Mouse (Mus musculus): ENCODE data around the gene Nrp1. TPM values are rescaled to one million over a fixed set of nuclear protein-coding genes. Genes with fewer than 3 reads are reported as not detected.

The Nrp1 gene
- polyA plus RNA-seq, 1 experiment from 2014 or later, result 121 TPM

DNA sequence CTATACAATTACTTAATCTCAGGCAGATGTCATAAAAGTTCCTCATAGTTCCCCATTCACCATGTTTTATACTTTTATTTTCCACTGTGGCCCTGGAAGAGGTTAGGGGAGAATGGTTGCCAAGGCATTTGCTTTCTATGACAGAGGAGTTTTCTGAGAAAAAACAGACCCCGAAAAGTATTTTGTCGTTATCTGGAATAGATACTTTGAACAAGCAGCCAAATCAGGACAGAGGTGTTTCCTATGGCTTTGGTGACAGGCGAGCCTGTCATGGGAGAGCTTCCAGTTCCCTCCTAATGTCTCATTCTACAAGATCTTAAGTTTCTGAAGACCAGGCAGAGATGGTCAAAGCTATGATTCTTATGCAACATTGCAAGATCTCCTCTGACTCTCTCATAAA, 13.4 kb downstream of the Nrp1 start:
- 19% methylated on average over 3 of the region's 3 CpGs for WGBS
- H3K9ac ChIP-seq, result no peak overlapping the region
- H3K9me3 ChIP-seq, result no peaks in the 10 kb centered on the region
- H3K36me3 ChIP-seq, result peaks cover 60% of the 10 kb centered on the region
- H3K27me3 ChIP-seq (replicated peaks), result no peaks in the 10 kb centered on the region
- ATAC-seq (ENCODE audit: extremely low read depth, insufficient number of reproducible peaks, low FRiP score, low TSS enrichment), result no peak; the same call in 1 of the 2 replicates
- H3K4me1 ChIP-seq, result peaks cover 95% of the 10 kb centered on the region
- H3K4me2 ChIP-seq, result peak overlapping the region; percentile 31
- no peak overlapping the region for H3K4me3 ChIP-seq
- H3K27ac ChIP-seq (replicated peaks), result peak overlapping the region; percentile 84

GRCm38 (mm10) chr8:128372724-128373123, 14.3 kb downstream of the Nrp1 start:
- H3K36me3 ChIP-seq, result peaks cover 60% of the 10 kb centered on the region
- no peaks in the 10 kb centered on the region for H3K27me3 ChIP-seq (replicated peaks)
- WGBS, result 66% methylated on average over 5 of the region's 5 CpGs
- no peaks in the 10 kb centered on the region for H3K9me3 ChIP-seq
- H3K4me3 ChIP-seq, result no peak overlapping the region
- peak overlapping the region; percentile 51 for H3K27ac ChIP-seq (replicated peaks)
- no peak overlapping the region for H3K9ac ChIP-seq
- peaks cover 96% of the 10 kb centered on the region for H3K4me1 ChIP-seq
- ATAC-seq (ENCODE audit: extremely low read depth, insufficient number of reproducible peaks, low FRiP score, low TSS enrichment), result no peak
- peak overlapping the region; percentile 2; the same call in 1 of the 2 replicates for H3K4me2 ChIP-seq

DNA sequence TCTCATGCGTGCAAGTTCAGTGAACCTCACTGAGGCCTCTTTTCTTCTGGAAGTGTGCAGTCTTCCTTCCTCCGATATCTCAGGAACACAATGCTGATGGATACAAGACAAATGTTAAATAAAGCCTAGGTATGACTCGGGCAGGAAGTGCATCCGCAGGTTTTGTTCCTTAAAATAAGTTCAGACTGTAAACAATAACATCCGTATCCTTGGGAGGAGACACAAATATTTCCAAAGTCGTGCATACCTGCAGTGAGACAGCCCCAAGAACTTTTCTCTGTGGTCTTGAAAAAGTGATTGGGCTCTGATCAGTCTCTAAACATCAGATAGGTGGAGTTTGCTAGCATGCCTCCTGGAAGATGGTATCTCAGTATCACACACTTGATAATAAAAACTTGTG, 15.0 kb downstream of the Nrp1 start:
- Histone ChIP-seq H3K9me3 (no peaks in the 10 kb centered on the region), H3K4me2 (no peak overlapping the region), H3K4me3 (no peak overlapping the region), H3K27ac (replicated peaks) (peak overlapping the region; percentile 51), H3K36me3 (peaks cover 63% of the 10 kb centered on the region), H3K9ac (no peak overlapping the region), H3K4me1 (peaks cover 100% of the 10 kb centered on the region), H3K27me3 (replicated peaks) (no peaks in the 10 kb centered on the region)
- WGBS, result 70% methylated on average over 6 of the region's 6 CpGs
- ATAC-seq (ENCODE audit: extremely low read depth, insufficient number of reproducible peaks, low FRiP score, low TSS enrichment), result no peak

- Histone ChIP-seq H3K27ac (replicated peaks) (0 out of 2 replicates have a peak overlapping the region, but pooled peaks have one; percentile 12), H3K9ac (0 out of 2 replicates have a peak overlapping the region, but pooled peaks have one; percentile 37), H3K36me3 (peaks cover 46% of the 10 kb centered on the region), H3K4me1 (peaks cover 92% of the 10 kb centered on the region), H3K4me3 (no peak overlapping the region), H3K27me3 (replicated peaks) (no peaks in the 10 kb centered on the region), H3K9me3 (no peaks in the 10 kb centered on the region), H3K4me2 (no peak overlapping the region)
- WGBS, result 49% methylated on average over 4 of the region's 4 CpGs
- ATAC-seq (ENCODE audit: extremely low read depth, insufficient number of reproducible peaks, low FRiP score, low TSS enrichment), result no peak
These were observed 16.9 kb downstream of the Nrp1 start for GRCm38 (mm10) chr8:128375291-128375690.

- H3K27me3 ChIP-seq (replicated peaks), result no peaks in the 10 kb centered on the region
- 0 out of 2 replicates have a peak, but pooled peaks cover 7% of the 10 kb centered on the region for H3K36me3 ChIP-seq
- H3K9ac ChIP-seq, result no peak overlapping the region
- WGBS, result 38% methylated on average over 3 of the region's 3 CpGs
- H3K4me3 ChIP-seq, result no peak overlapping the region
- peaks cover 76% of the 10 kb centered on the region for H3K4me1 ChIP-seq
- peak overlapping the region; percentile 22; the same call in 1 of the 2 replicates for H3K4me2 ChIP-seq
- H3K27ac ChIP-seq (replicated peaks), result peak overlapping the region; percentile 79
- no peak for ATAC-seq (ENCODE audit: extremely low read depth, insufficient number of reproducible peaks, low FRiP score, low TSS enrichment)
- H3K9me3 ChIP-seq, result no peaks in the 10 kb centered on the region
These were observed 24.8 kb downstream of the Nrp1 start for GRCm38 (mm10) chr8:128383176-128383575.

GRCm38 (mm10) chr8:128384366-128384765, 26.0 kb downstream of the Nrp1 start:
- no peak for ATAC-seq (ENCODE audit: extremely low read depth, insufficient number of reproducible peaks, low FRiP score, low TSS enrichment)
- no peak overlapping the region for H3K4me2 ChIP-seq
- peaks cover 79% of the 10 kb centered on the region for H3K4me1 ChIP-seq
- no peak overlapping the region for H3K4me3 ChIP-seq
- 0 out of 2 replicates have a peak, but pooled peaks cover 5% of the 10 kb centered on the region for H3K36me3 ChIP-seq
- H3K27ac ChIP-seq (replicated peaks), result peak overlapping the region; percentile 79
- no peaks in the 10 kb centered on the region for H3K27me3 ChIP-seq (replicated peaks)
- WGBS, result 61% methylated on average over 2 of the region's 2 CpGs
- no peak overlapping the region for H3K9ac ChIP-seq
- no peaks in the 10 kb centered on the region for H3K9me3 ChIP-seq

- no peak overlapping the region for H3K4me2 ChIP-seq
- peak overlapping the region; percentile 10; the same call in 1 of the 2 replicates for H3K27ac ChIP-seq (replicated peaks)
- no peak for ATAC-seq (ENCODE audit: extremely low read depth, insufficient number of reproducible peaks, low FRiP score, low TSS enrichment)
- no peak overlapping the region for H3K4me3 ChIP-seq
- H3K36me3 ChIP-seq, result 0 out of 2 replicates have a peak, but pooled peaks cover 5% of the 10 kb centered on the region
- H3K9me3 ChIP-seq, result no peaks in the 10 kb centered on the region
- 69% methylated on average over 5 of the region's 5 CpGs for WGBS
- H3K9ac ChIP-seq, result no peak overlapping the region
- peaks cover 84% of the 10 kb centered on the region for H3K4me1 ChIP-seq
- no peaks in the 10 kb centered on the region for H3K27me3 ChIP-seq (replicated peaks)
These were observed 26.5 kb downstream of the Nrp1 start for GRCm38 (mm10) chr8:128384921-128385332.

DNA sequence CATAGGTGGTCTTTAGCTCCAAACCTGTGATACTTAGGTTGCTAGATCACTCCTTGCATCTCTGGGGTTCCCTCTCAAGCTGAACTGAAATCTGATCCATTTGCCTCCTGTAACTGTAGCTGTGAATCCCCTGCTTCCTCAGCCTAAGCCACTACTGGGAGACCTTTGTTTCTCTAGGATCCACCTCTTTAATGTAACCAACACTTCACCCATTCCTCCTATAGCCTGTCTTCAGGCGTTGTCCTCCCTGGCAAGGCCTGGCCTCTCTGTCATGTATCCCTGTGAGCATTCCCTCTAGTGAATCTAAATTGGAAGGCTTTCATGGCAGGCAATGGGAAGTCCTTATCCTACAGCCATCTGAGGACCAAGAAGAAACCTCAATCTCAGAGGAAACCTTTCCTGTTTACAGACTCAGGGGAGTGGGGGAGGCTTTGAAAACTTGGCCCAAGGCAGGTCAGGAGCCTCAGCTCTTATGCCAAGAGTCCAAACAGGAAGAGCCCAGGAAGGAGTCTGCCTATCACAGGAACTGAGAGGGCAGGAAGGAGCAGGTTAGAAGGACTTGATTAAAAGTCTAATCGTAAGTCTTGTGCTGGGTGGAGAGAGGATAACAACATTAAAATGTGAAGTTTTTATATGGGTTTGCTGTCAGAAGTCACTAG, 28.7 kb downstream of the Nrp1 start:
- WGBS, result 34% methylated on average over 2 of the region's 2 CpGs
- no peak overlapping the region for H3K4me2 ChIP-seq
- ATAC-seq (ENCODE audit: extremely low read depth, insufficient number of reproducible peaks, low FRiP score, low TSS enrichment), result no peak; the same call in 1 of the 2 replicates
- H3K4me3 ChIP-seq, result no peak overlapping the region
- no peak overlapping the region for H3K9ac ChIP-seq
- peak overlapping the region; percentile 74 for H3K27ac ChIP-seq (replicated peaks)
- no peaks in the 10 kb centered on the region for H3K9me3 ChIP-seq
- 0 out of 2 replicates have a peak, but pooled peaks cover 5% of the 10 kb centered on the region for H3K36me3 ChIP-seq
- H3K4me1 ChIP-seq, result peaks cover 89% of the 10 kb centered on the region
- no peaks in the 10 kb centered on the region for H3K27me3 ChIP-seq (replicated peaks)

DNA sequence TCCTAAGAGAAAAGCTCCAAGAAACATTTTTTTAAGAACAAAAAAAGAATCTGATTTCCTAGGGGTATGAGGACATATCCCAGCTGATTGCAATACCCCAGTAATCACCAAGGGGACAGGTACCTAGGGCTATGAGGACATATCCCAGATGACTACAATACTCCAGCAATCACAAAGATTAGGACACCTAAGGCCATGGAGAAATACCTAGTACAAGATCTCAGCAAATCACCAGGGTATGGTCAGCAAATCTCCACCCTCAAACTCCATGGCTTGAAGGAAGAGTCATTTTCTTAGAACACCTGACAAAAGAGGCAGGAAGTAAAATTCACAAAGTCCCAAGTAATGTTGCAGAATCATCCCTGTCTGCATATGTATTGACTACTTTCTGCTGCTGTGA, 32.4 kb downstream of the Nrp1 start:
- Histone ChIP-seq H3K9ac (no peak overlapping the region), H3K4me2 (no peak overlapping the region), H3K36me3 (0 out of 2 replicates have a peak, but pooled peaks cover 2% of the 10 kb centered on the region), H3K4me1 (peaks cover 78% of the 10 kb centered on the region), H3K4me3 (no peak overlapping the region), H3K9me3 (no peaks in the 10 kb centered on the region), H3K27me3 (replicated peaks) (no peaks in the 10 kb centered on the region), H3K27ac (replicated peaks) (peak overlapping the region; percentile 42)
- ATAC-seq (ENCODE audit: extremely low read depth, insufficient number of reproducible peaks, low FRiP score, low TSS enrichment), result no peak

DNA sequence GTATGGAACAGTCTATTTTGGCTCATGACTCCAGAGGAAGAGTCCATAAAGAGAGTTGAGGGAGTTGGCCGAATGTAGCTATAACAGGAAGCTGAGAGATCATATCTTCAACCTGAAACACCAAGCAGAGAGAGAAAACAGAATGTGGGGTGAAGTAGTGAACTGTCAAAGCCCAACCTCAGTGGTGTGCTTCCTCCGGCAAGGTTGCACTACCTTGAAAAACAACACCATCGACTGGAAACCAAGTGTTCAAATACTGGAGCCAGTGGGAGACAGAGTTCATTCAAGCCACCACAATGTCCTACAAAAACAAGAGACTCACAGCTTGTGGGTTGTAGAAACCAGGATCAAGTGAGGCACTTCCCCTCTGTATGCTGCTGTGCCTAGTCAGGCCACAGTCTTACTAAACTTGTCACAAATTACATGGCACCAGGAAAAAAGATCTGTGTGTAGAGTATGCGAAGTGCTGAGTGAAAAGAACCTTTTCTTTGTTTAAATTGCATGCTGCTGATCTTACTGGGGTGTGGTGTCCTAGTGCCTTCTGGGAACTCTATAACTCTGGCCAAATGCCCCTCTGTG, 32.9 kb downstream of the Nrp1 start:
- no peak overlapping the region for H3K4me2 ChIP-seq
- WGBS, result 75% methylated on average over 4 of the region's 4 CpGs
- H3K4me1 ChIP-seq, result peaks cover 83% of the 10 kb centered on the region
- H3K27me3 ChIP-seq (replicated peaks), result no peaks in the 10 kb centered on the region
- no peak overlapping the region for H3K9ac ChIP-seq
- no peaks in the 10 kb centered on the region for H3K9me3 ChIP-seq
- 0 out of 2 replicates have a peak, but pooled peaks cover 2% of the 10 kb centered on the region for H3K36me3 ChIP-seq
- ATAC-seq (ENCODE audit: extremely low read depth, insufficient number of reproducible peaks, low FRiP score, low TSS enrichment), result no peak
- H3K27ac ChIP-seq (replicated peaks), result peak overlapping the region; percentile 42
- no peak overlapping the region for H3K4me3 ChIP-seq

- ATAC-seq (ENCODE audit: extremely low read depth, insufficient number of reproducible peaks, low FRiP score, low TSS enrichment), result no peak
- 0 out of 2 replicates have a peak, but pooled peaks cover 2% of the 10 kb centered on the region for H3K36me3 ChIP-seq
- H3K9me3 ChIP-seq, result no peaks in the 10 kb centered on the region
- H3K4me3 ChIP-seq, result no peak overlapping the region
- H3K9ac ChIP-seq, result no peak overlapping the region
- WGBS, result 72% methylated on average over 5 of the region's 5 CpGs
- H3K27ac ChIP-seq (replicated peaks), result peak overlapping the region; percentile 28; the same call in 1 of the 2 replicates
- H3K4me1 ChIP-seq, result peaks cover 78% of the 10 kb centered on the region
- H3K4me2 ChIP-seq, result no peak overlapping the region
- no peaks in the 10 kb centered on the region for H3K27me3 ChIP-seq (replicated peaks)
These were observed 36.3 kb downstream of the Nrp1 start for GRCm38 (mm10) chr8:128394671-128395193.

All from heart, embryonic 13.5 days (tissue).